Mouse (Mus musculus) midbrain, embryonic 14.5 days (tissue): ENCODE data around the gene Dlgap4. TPM values are rescaled to one million over a fixed set of nuclear protein-coding genes. Genes with fewer than 3 reads are reported as not detected.
A peak's percentile ranks its signal among the peaks of the same experiment; 100 is the strongest.

ENCODE experiments used
- ATAC-seq: fragments of 200-750 bp; cut with Nextera tagmentation; 2 replicates; pipeline ENCODE4 v1.8.0; 2017; ENCODE audit warnings: moderate number of reproducible peaks, moderate library complexity; ENCODE audit not compliant: low FRiP score, low TSS enrichment
- DNase-seq: peaks from one replicate; pipeline ENCODE4 v3.0.0-alpha.2; 2015
- H3K27ac ChIP-seq: fragments of 300-500 bp; sonication (generic); replicated peaks from 2 replicates; pipeline ENCODE4 v1.5.1; 2014; ENCODE audit warnings: mild to moderate bottlenecking, low read depth, low read length, moderate library complexity
- H3K27me3 ChIP-seq: fragments of 300-500 bp; sonication (generic); 2 replicates; pipeline ENCODE4 v1.6.1; 2014; ENCODE audit warnings: low read length, control low read depth, mixed read lengths; ENCODE audit not compliant: control insufficient read depth, insufficient read depth
- H3K36me3 ChIP-seq: fragments of 300-500 bp; sonication (generic); 2 replicates; pipeline ENCODE4 v1.6.1; 2014; ENCODE audit warnings: low read length, control low read depth; ENCODE audit not compliant: control insufficient read depth, insufficient read depth
- H3K4me1 ChIP-seq: fragments of 300-500 bp; sonication (generic); 2 replicates; pipeline ENCODE4 v1.6.1; 2014; ENCODE audit warnings: mild to moderate bottlenecking, antibody characterized with exemption, low read length, control low read depth; ENCODE audit not compliant: control insufficient read depth, insufficient read depth
- H3K4me2 ChIP-seq: fragments of 300-500 bp; sonication (generic); 2 replicates; pipeline ENCODE4 v1.6.1; 2014; ENCODE audit warnings: mild to moderate bottlenecking, low read length, moderate library complexity
- H3K4me3 ChIP-seq: fragments of 300-500 bp; sonication (generic); replicated peaks from 2 replicates; pipeline ENCODE4 v1.5.1; 2014; ENCODE audit warnings: low read depth, low read length
- H3K9ac ChIP-seq: fragments of 300-500 bp; sonication (generic); replicated peaks from 2 replicates; pipeline ENCODE4 v1.6.1; 2014; ENCODE audit warnings: mild to moderate bottlenecking, low read length, moderate library complexity
- H3K9me3 ChIP-seq: fragments of 300-500 bp; sonication (generic); 2 replicates; pipeline ENCODE4 v1.6.1; 2016; ENCODE audit warnings: low read length, control low read depth, mixed read lengths; ENCODE audit not compliant: control insufficient read depth
- WGBS: fragments of 180-500 bp; shearing (Covaris S2); extraction: QIAGEN DNeasy Blood & Tissue Kit; methylation state at CpG from one replicate; pipeline ENCODE4 v1.1.7; 2014; 5-methylcytosine and 5-hydroxymethylcytosine counted together
- polyA plus RNA-seq: library from polyadenylated mRNA; unstranded; fragments of >200 nt; fragmentation: Nextera tagmentation; extraction: Ambion mirVana; gene quantifications from 2 replicates; pipeline ENCODE4 v1.2.1, GENCODE M21; 2014

Dlgap4 gene
- polyA plus RNA-seq, 1 experiment from 2014 or later, result 272 TPM

DNA sequence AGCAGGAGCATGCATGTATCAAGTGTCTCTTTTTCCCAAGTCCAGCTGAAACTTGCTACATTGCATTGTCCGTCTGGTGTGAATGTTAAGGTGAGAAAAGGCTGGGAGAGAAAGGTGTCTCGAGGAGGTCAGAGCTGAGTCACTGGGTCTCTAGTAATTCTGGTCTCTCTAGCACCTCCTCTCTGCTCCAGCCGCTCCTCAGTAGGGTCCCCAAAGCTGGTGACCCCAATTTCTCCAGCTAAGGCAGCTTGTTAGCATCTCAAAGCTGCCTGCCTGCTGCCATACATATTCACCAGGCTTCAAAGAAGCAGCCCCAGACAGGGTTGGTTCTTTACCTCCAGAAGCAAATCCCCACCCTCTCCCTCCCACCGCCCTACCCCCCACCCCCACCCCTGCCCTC, 29.4 kb downstream of the Dlgap4 start:
- ATAC-seq, result no peak
- Histone ChIP-seq H3K36me3 (no peaks in the 10 kb centered on the region), H3K9ac (no peak overlapping the region), H3K27ac (no peak overlapping the region), H3K9me3 (no peaks in the 10 kb centered on the region), H3K4me3 (no peak overlapping the region), H3K4me2 (no peak overlapping the region), H3K27me3 (no peaks in the 10 kb centered on the region), H3K4me1 (peaks cover 4% of the 10 kb centered on the region; the same call in 1 of the 2 replicates)
- DNase-seq, result no peak
- WGBS, result 25% methylated on average over 4 of the region's 4 CpGs

- DNase-seq, result no peak
- Histone ChIP-seq H3K27ac (no peak overlapping the region), H3K27me3 (no peaks in the 10 kb centered on the region), H3K36me3 (no peaks in the 10 kb centered on the region), H3K9ac (no peak overlapping the region), H3K4me3 (no peak overlapping the region), H3K4me1 (peaks cover 4% of the 10 kb centered on the region; the same call in 1 of the 2 replicates), H3K4me2 (no peak overlapping the region), H3K9me3 (no peaks in the 10 kb centered on the region)
- no peak for ATAC-seq
- 40% methylated on average over 3 of the region's 3 CpGs for WGBS
Measured at GRCm38 (mm10) chr2:156643406-156643805, 29.9 kb downstream of the Dlgap4 start.

- DNase-seq, result no peak
- Histone ChIP-seq H3K9me3 (no peaks in the 10 kb centered on the region), H3K27me3 (no peaks in the 10 kb centered on the region), H3K9ac (no peak overlapping the region), H3K27ac (no peak overlapping the region), H3K4me3 (no peak overlapping the region), H3K4me2 (no peak overlapping the region), H3K36me3 (no peaks in the 10 kb centered on the region), H3K4me1 (peaks cover 4% of the 10 kb centered on the region; the same call in 1 of the 2 replicates)
- 65% methylated on average over 6 of the region's 6 CpGs for WGBS
- ATAC-seq, result no peak
Measured at GRCm38 (mm10) chr2:156645145-156645544, 31.6 kb downstream of the Dlgap4 start.

- no peaks in the 10 kb centered on the region for H3K36me3 ChIP-seq
- H3K4me2 ChIP-seq, result no peak overlapping the region
- no peak for ATAC-seq
- 82% methylated on average over 5 of the region's 5 CpGs for WGBS
- no peaks in the 10 kb centered on the region for H3K27me3 ChIP-seq
- no peak overlapping the region for H3K4me3 ChIP-seq
- peaks cover 4% of the 10 kb centered on the region; the same call in 1 of the 2 replicates for H3K4me1 ChIP-seq
- H3K9me3 ChIP-seq, result no peaks in the 10 kb centered on the region
- DNase-seq, result no peak
- H3K9ac ChIP-seq, result no peak overlapping the region
- no peak overlapping the region for H3K27ac ChIP-seq
Measured at GRCm38 (mm10) chr2:156646877-156647276, 33.4 kb downstream of the Dlgap4 start.

DNA sequence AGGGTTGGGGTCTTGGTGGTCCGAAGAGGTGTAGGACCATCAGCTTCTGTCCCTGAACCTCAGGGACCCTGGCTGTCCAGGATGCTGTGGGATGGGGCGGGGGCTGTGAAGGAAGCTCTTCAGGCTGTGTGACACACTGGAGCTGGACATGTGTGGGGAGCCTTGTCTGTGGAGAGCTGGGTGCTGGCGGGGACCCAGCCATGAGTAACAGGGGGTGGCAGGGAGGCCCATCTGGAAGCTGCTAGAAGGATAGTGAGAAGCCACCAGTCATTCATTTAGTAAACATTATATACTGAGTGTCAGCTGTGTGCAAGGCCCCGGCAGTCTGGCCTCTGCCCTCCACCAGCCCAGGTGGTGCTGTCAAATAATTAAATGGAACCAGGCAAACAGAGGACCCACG, 34.5 kb downstream of the Dlgap4 start:
- Histone ChIP-seq H3K4me2 (no peak overlapping the region), H3K27me3 (no peaks in the 10 kb centered on the region), H3K36me3 (no peaks in the 10 kb centered on the region), H3K9ac (no peak overlapping the region), H3K9me3 (no peaks in the 10 kb centered on the region), H3K4me1 (0 out of 2 replicates have a peak, but pooled peaks cover 4% of the 10 kb centered on the region), H3K4me3 (no peak overlapping the region), H3K27ac (no peak overlapping the region)
- WGBS, result 70% methylated on average over 5 of the region's 5 CpGs
- no peak for DNase-seq
- no peak for ATAC-seq

DNA sequence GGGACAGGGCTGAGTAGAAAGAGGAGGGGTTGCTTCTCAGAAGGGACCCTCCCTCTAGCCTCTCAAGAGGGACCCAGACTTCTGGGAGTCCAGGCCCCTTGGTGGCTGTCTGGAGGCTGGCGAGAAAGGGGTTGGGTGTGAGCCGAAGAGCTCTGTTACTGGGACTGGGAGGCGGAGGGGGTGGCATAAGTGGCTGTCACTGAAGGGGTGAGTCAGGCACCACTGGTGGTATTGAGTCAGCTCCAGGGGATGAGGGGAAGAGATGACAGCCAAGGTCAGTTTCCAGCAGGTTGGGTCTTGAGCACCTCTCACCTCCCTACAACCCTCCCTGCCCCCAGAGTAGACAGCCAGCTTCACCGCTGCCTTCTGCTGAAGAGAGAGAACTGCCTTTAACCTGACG, 35.9 kb downstream of the Dlgap4 start:
- H3K9me3 ChIP-seq, result no peaks in the 10 kb centered on the region
- no peak overlapping the region for H3K9ac ChIP-seq
- H3K36me3 ChIP-seq, result no peaks in the 10 kb centered on the region
- no peak for ATAC-seq
- H3K4me2 ChIP-seq, result no peak overlapping the region
- H3K27me3 ChIP-seq, result no peaks in the 10 kb centered on the region
- H3K4me3 ChIP-seq, result no peak overlapping the region
- 79% methylated on average over 5 of the region's 5 CpGs for WGBS
- no peak for DNase-seq
- H3K4me1 ChIP-seq, result no peaks in the 10 kb centered on the region
- no peak overlapping the region for H3K27ac ChIP-seq

- 84% methylated on average over 6 of the region's 6 CpGs for WGBS
- no peak for ATAC-seq
- no peaks in the 10 kb centered on the region for H3K4me1 ChIP-seq
Measured at GRCm38 (mm10) chr2:156651019-156651418, 37.5 kb downstream of the Dlgap4 start.

DNA sequence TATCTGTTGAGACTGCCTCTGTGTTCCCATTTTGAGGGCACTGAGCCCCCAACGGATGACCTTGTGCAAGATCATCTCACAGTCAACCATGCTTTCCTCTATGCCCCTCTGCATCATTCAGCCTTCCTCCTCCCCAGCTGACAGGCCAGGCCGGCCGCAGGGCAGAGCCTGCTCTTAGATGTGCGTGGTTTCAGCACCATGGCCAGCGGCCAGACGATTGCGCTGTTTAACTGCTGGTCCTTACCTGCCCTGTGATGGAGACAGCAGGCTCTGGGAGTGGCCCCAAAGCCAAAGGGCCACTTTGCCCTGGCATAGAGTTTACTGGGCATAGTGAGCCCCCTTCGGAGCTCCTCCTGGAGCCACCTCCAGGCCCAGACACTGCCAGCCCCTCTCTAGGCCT, 39.3 kb downstream of the Dlgap4 start:
- no peaks in the 10 kb centered on the region for H3K9me3 ChIP-seq
- no peaks in the 10 kb centered on the region for H3K27me3 ChIP-seq
- ATAC-seq (no peak), DNase-seq (peak; percentile 53)
- H3K4me3 ChIP-seq, result no peak overlapping the region
- no peak overlapping the region for H3K27ac ChIP-seq
- H3K4me2 ChIP-seq, result no peak overlapping the region
- no peaks in the 10 kb centered on the region for H3K4me1 ChIP-seq
- H3K9ac ChIP-seq, result no peak overlapping the region
- no peaks in the 10 kb centered on the region for H3K36me3 ChIP-seq
- 13% methylated on average over 8 of the region's 8 CpGs for WGBS

More at GRCm38 (mm10) chr2:156651019-156651418, 37.5 kb downstream of the Dlgap4 start:
- Histone ChIP-seq H3K27me3 (no peaks in the 10 kb centered on the region), H3K9ac (no peak overlapping the region), H3K4me2 (no peak overlapping the region), H3K36me3 (no peaks in the 10 kb centered on the region), H3K27ac (no peak overlapping the region), H3K4me3 (no peak overlapping the region), H3K9me3 (no peaks in the 10 kb centered on the region)
- DNase-seq, result no peak

DNA sequence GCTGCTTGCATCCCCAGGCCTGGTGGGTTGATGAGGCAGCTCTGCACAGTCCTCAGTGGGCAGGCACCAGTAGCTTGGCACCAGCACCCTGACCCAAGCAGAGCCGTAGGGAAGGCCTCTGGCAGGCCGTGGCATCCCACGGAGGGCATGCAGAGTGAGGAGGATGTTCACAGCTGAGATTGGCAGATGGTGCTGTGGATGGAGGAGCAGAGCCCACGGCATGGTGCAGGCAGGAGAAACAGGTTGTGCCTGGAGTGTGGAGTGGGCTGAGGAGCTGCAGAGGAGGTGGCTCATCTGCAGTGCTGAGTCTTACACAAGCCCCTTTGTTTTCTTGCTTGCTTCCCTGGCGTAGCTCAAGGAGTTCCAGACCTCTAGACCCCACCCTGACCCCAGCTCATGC, 40.6 kb downstream of the Dlgap4 start:
- no peak overlapping the region for H3K4me3 ChIP-seq
- ATAC-seq, result no peak
- no peaks in the 10 kb centered on the region for H3K27me3 ChIP-seq
- no peak overlapping the region for H3K4me2 ChIP-seq
- no peak overlapping the region for H3K9ac ChIP-seq
- DNase-seq, result no peak
- WGBS, result 75% methylated on average over 5 of the region's 5 CpGs
- no peaks in the 10 kb centered on the region for H3K4me1 ChIP-seq
- H3K9me3 ChIP-seq, result no peaks in the 10 kb centered on the region
- no peak overlapping the region for H3K27ac ChIP-seq
- H3K36me3 ChIP-seq, result no peaks in the 10 kb centered on the region
